Mouse (Mus musculus): ENCODE data around the gene Ndrg2. TPM values are rescaled to one million over a fixed set of nuclear protein-coding genes. Genes with fewer than 3 reads are reported as not detected.
"Not testable (repeated sequence)": the region's sequence is repeated elsewhere in the genome, so short reads cannot be mapped to it uniquely, and the experiment has no call there.

Ndrg2 gene
- polyA plus RNA-seq, 1 experiment from 2014 or later, result 14.8 TPM

DNA sequence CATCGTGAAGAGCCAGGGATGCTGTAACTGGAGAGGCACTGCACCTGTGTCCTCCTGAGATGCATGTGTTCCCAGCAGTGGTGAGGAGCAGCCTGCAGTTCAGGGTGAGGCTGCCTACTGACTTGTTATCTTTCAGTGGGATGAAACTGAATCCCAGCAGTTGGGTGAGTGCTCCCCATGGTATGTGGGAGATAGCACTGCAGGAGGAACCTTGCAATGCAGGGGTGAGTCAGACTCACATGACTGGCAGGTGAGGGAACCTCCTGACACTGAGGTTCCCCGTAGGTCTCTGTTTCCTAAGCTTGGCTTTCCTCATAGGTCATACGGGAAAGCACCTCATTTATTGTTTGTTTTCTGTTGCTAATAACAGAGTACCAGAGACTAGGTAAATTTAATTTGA lies 36.4 kb downstream of the Ndrg2 start:
- no peak for DNase-seq (ENCODE audit: low spot score)

GRCm38 (mm10) chr14:51871741-51872140 lies 42.2 kb downstream of the Ndrg2 start:
- DNase-seq (ENCODE audit: low spot score), result no peak

DNA sequence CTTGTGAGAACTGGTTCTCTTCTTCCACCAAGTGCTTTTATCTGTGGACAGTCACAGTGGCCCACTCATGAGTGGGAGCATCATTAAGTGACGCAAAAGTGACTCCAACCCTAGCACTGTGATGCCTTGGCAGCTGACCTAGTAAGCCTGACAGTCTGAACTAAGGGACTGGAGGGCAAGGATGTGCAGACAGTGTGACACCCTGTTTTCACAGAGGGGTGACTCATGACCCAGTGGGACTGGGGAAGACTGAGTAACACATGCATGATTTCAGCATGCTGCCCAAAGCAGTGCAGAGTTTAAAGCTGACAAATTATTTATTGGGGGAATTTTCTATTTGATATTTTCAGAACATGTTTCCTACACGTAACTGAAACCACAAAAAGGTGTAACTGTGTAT lies 43.2 kb downstream of the Ndrg2 start:
- DNase-seq (ENCODE audit: low spot score), result no peak

- DNase-seq (ENCODE audit: low spot score), result not testable (repeated sequence)
Observed at GRCm38 (mm10) chr14:51863603-51864002, 50.4 kb downstream of the Ndrg2 start.

DNA sequence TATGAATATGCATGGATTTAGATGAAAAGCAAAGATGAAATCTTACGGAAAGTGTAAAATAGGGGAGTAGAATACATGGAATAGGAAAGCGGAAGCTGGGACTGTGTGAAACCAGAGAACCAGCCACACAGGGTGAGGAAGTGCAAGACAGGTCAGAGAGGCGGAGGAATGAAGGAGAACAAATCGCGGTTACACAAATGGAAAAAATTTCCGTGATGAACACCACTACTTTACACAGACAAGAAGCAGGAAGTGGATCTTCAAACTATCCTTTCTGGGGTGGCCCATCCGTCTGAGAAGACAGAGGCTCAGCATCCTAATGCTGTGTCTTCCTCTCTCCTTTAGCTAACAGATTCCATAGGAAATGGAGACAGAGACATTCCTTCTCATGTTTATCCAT lies 58.7 kb downstream of the Ndrg2 start:
- DNase-seq (ENCODE audit: low spot score), result not testable (repeated sequence)

Other genes starting within 250 kb of the Ndrg2 start
- gene Gm17079, start 218.7 kb downstream of the Ndrg2 start, polyA plus RNA-seq (2015; fragmentation: Nextera tagmentation; extraction: Ambion mirVana), result not detected in 2 replicates
- not detected in 2 replicates for gene Gm5800, start 197.0 kb downstream of the Ndrg2 start, polyA plus RNA-seq (2015; fragmentation: Nextera tagmentation; extraction: Ambion mirVana)
- gene Ang4, start 140.6 kb downstream of the Ndrg2 start, polyA plus RNA-seq (2015; fragmentation: Nextera tagmentation; extraction: Ambion mirVana), result 7.3 and 8.0 TPM in 2 replicates
- not detected in 2 replicates for gene AY358078, start 114.1 kb downstream of the Ndrg2 start, polyA plus RNA-seq (2015; fragmentation: Nextera tagmentation; extraction: Ambion mirVana)
- gene Ear6, start 60.5 kb downstream of the Ndrg2 start, polyA plus RNA-seq (2015; fragmentation: Nextera tagmentation; extraction: Ambion mirVana), result 0.24 and 0.47 TPM in 2 replicates
- gene Mettl17, start 29.3 kb downstream of the Ndrg2 start, polyA plus RNA-seq (2015; fragmentation: Nextera tagmentation; extraction: Ambion mirVana), result 41.9 and 50.0 TPM in 2 replicates
- gene Slc39a2, start 21.3 kb downstream of the Ndrg2 start, polyA plus RNA-seq (2015; fragmentation: Nextera tagmentation; extraction: Ambion mirVana), result 0.14 and 0.26 TPM in 2 replicates
- gene Tppp2, start 4.3 kb upstream of the Ndrg2 start, polyA plus RNA-seq (2015; fragmentation: Nextera tagmentation; extraction: Ambion mirVana), result not detected in 2 replicates
- gene Rnase13, start 8.6 kb upstream of the Ndrg2 start, polyA plus RNA-seq (2015; fragmentation: Nextera tagmentation; extraction: Ambion mirVana), result not detected in 2 replicates
- gene Arhgef40, start 70.6 kb upstream of the Ndrg2 start, polyA plus RNA-seq (2015; fragmentation: Nextera tagmentation; extraction: Ambion mirVana), result 26.9 and 27.0 TPM in 2 replicates
- 0.90 and 1.5 TPM in 2 replicates for gene Tmem253, start 101.5 kb upstream of the Ndrg2 start, polyA plus RNA-seq (2015; fragmentation: Nextera tagmentation; extraction: Ambion mirVana)
- gene Zfp219, start 106.6 kb upstream of the Ndrg2 start, polyA plus RNA-seq (2015; fragmentation: Nextera tagmentation; extraction: Ambion mirVana), result 40.7 and 44.5 TPM in 2 replicates
- not detected in 2 replicates for gene Olfr221, start 128.3 kb upstream of the Ndrg2 start, polyA plus RNA-seq (2015; fragmentation: Nextera tagmentation; extraction: Ambion mirVana)
- 536 and 645 TPM in 2 replicates for gene Hnrnpc, start 189.9 kb upstream of the Ndrg2 start, polyA plus RNA-seq (2015; fragmentation: Nextera tagmentation; extraction: Ambion mirVana)
- 87.6 and 94.0 TPM in 2 replicates for gene Rpgrip1, start 196.5 kb upstream of the Ndrg2 start, polyA plus RNA-seq (2015; fragmentation: Nextera tagmentation; extraction: Ambion mirVana)

All from thymus, postnatal 0 days (tissue).